Mouse (Mus musculus): ENCODE results near the gene Clmn. TPM values are rescaled to one million over a fixed set of nuclear protein-coding genes. Genes with fewer than 3 reads are reported as not detected.

Clmn gene
- total and polyA plus RNA-seq, 2 experiments from 2014 or later: 1.8 to 2.0 TPM

GRCm38 (mm10) chr12:104767183-104767582 lies 97.7 kb downstream of the Clmn start:
- Histone ChIP-seq H3K27me3 (ENCODE audit: insufficient read depth, low read length) (no peaks in the 10 kb centered on the region), H3K27ac (ENCODE audit: low read depth, low read length) (no peak overlapping the region), H3K4me3 (ENCODE audit: low read depth, low read length) (no peak overlapping the region), H3K36me3 (ENCODE audit: insufficient read depth) (no peaks in the 10 kb centered on the region), H3K9ac (no peak overlapping the region), H3K4me1 (ENCODE audit: insufficient read depth) (no peaks in the 10 kb centered on the region), H3K4me2 (ENCODE audit: low read depth) (no peak overlapping the region), H3K9me3 (ENCODE audit: low read length) (no peaks in the 10 kb centered on the region)
- DNase-seq (no peak), ATAC-seq (no peak)
- peak; percentile 27; the same call in 1 of the 2 replicates for TF ChIP-seq CTCF (IDR thresholded peaks at IDR 0.05; ENCODE audit: low read depth)
- 90% methylated on average over 4 of the region's 4 CpGs for WGBS

GRCm38 (mm10) chr12:104765761-104766160 lies 99.1 kb downstream of the Clmn start:
- Histone ChIP-seq H3K27ac (ENCODE audit: low read depth, low read length) (no peak overlapping the region), H3K4me2 (ENCODE audit: low read depth) (no peak overlapping the region), H3K4me3 (ENCODE audit: low read depth, low read length) (no peak overlapping the region), H3K36me3 (ENCODE audit: insufficient read depth) (no peaks in the 10 kb centered on the region), H3K9ac (no peak overlapping the region), H3K4me1 (ENCODE audit: insufficient read depth) (no peaks in the 10 kb centered on the region), H3K27me3 (ENCODE audit: insufficient read depth, low read length) (no peaks in the 10 kb centered on the region), H3K9me3 (ENCODE audit: low read length) (no peaks in the 10 kb centered on the region)
- WGBS: 94% methylated on average over 7 of the region's 7 CpGs
- DNase-seq (no peak), ATAC-seq (no peak)
- no peak for TF ChIP-seq CTCF (IDR thresholded peaks at IDR 0.05; ENCODE audit: low read depth)

DNA sequence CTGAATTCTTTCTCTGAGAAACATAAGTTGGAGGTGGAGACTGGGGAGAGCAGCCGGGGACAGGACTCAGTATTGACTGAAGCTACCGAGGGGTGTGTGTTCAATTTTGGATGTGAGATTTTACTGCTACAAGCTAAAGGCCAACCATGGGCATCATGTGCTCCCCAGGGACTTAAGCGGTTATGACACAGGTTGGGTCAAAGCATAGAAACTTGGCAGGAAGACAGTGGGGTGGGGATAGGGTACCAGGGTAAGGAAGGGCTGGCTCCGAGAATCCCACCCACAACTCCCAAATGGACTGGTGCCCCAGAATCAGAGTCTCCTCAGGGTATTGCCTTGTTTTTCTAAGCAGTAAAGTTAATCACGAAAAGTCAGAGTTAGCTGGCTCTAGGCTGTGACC lies 99.8 kb downstream of the Clmn start:
- ATAC-seq (no peak), DNase-seq (no peak)
- no peaks in the 10 kb centered on the region for H3K27me3 ChIP-seq (ENCODE audit: insufficient read depth, low read length)
- H3K4me3 ChIP-seq (ENCODE audit: low read depth, low read length): no peak overlapping the region
- H3K9me3 ChIP-seq (ENCODE audit: low read length): no peaks in the 10 kb centered on the region
- 90% methylated on average over 5 of the region's 5 CpGs for WGBS
- no peak for TF ChIP-seq CTCF (IDR thresholded peaks at IDR 0.05; ENCODE audit: low read depth)
- H3K9ac ChIP-seq: no peak overlapping the region
- H3K36me3 ChIP-seq (ENCODE audit: insufficient read depth): no peaks in the 10 kb centered on the region
- H3K4me2 ChIP-seq (ENCODE audit: low read depth): no peak overlapping the region
- no peak overlapping the region for H3K27ac ChIP-seq (ENCODE audit: low read depth, low read length)
- H3K4me1 ChIP-seq (ENCODE audit: insufficient read depth): no peaks in the 10 kb centered on the region

DNA sequence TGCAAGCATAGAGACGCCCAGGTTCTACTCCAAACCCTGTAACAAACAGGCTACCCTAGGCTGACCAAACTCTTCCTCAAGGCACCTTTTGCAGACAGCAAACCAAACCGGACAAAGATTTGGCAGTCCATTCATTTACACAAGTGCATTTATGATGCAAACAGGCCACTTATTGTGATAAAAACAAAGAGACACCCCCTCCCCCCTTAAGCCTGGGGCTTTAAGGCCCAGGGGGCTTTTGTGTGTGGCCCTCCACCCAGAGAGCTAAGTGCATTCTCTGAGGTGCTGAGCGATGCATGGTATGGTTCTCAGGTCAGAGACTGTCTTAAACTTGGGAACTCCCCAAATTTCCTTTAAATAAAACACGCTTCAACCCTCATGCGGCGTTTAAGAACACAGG lies 101.0 kb downstream of the Clmn start:
- H3K9ac ChIP-seq: no peak overlapping the region
- H3K36me3 ChIP-seq (ENCODE audit: insufficient read depth): no peaks in the 10 kb centered on the region
- WGBS: 27% methylated on average over 6 of the region's 6 CpGs
- TF ChIP-seq CTCF (IDR thresholded peaks at IDR 0.05; ENCODE audit: low read depth): no peak
- H3K4me3 ChIP-seq (ENCODE audit: low read depth, low read length): no peak overlapping the region
- H3K4me1 ChIP-seq (ENCODE audit: insufficient read depth): no peaks in the 10 kb centered on the region
- no peak overlapping the region for H3K4me2 ChIP-seq (ENCODE audit: low read depth)
- no peaks in the 10 kb centered on the region for H3K27me3 ChIP-seq (ENCODE audit: insufficient read depth, low read length)
- ATAC-seq (no peak), DNase-seq (no peak)
- H3K9me3 ChIP-seq (ENCODE audit: low read length): no peaks in the 10 kb centered on the region
- no peak overlapping the region for H3K27ac ChIP-seq (ENCODE audit: low read depth, low read length)

GRCm38 (mm10) chr12:104761411-104761810 lies 103.5 kb downstream of the Clmn start:
- WGBS: 82% methylated on average over 8 of the region's 8 CpGs

GRCm38 (mm10) chr12:104758066-104758465 lies 106.8 kb downstream of the Clmn start:
- ATAC-seq (no peak), DNase-seq (no peak)
- WGBS: 87% methylated on average over 7 of the region's 7 CpGs
- Histone ChIP-seq H3K4me1 (ENCODE audit: insufficient read depth) (no peaks in the 10 kb centered on the region), H3K9me3 (ENCODE audit: low read length) (no peaks in the 10 kb centered on the region), H3K27me3 (ENCODE audit: insufficient read depth, low read length) (no peaks in the 10 kb centered on the region), H3K4me3 (ENCODE audit: low read depth, low read length) (no peak overlapping the region), H3K4me2 (ENCODE audit: low read depth) (no peak overlapping the region), H3K36me3 (ENCODE audit: insufficient read depth) (no peaks in the 10 kb centered on the region), H3K27ac (ENCODE audit: low read depth, low read length) (no peak overlapping the region), H3K9ac (no peak overlapping the region)
- TF ChIP-seq CTCF (IDR thresholded peaks at IDR 0.05; ENCODE audit: low read depth): no peak

More at GRCm38 (mm10) chr12:104761411-104761810, 103.5 kb downstream of the Clmn start:
- no peak overlapping the region for H3K27ac ChIP-seq (ENCODE audit: low read depth, low read length)
- ATAC-seq: no peak
- TF ChIP-seq CTCF (IDR thresholded peaks at IDR 0.05; ENCODE audit: low read depth): no peak
- no peaks in the 10 kb centered on the region for H3K36me3 ChIP-seq (ENCODE audit: insufficient read depth)
- no peak overlapping the region for H3K9ac ChIP-seq
- H3K9me3 ChIP-seq (ENCODE audit: low read length): no peaks in the 10 kb centered on the region
- no peaks in the 10 kb centered on the region for H3K4me1 ChIP-seq (ENCODE audit: insufficient read depth)
- H3K27me3 ChIP-seq (ENCODE audit: insufficient read depth, low read length): no peaks in the 10 kb centered on the region
- DNase-seq: no peak
- H3K4me2 ChIP-seq (ENCODE audit: low read depth): no peak overlapping the region
- H3K4me3 ChIP-seq (ENCODE audit: low read depth, low read length): no peak overlapping the region

- TF ChIP-seq CTCF (IDR thresholded peaks at IDR 0.05; ENCODE audit: low read depth): no peak
- H3K27me3 ChIP-seq (ENCODE audit: insufficient read depth, low read length): no peaks in the 10 kb centered on the region
- WGBS: 64% methylated on average over 4 of the region's 4 CpGs
- H3K4me3 ChIP-seq (ENCODE audit: low read depth, low read length): no peak overlapping the region
- no peaks in the 10 kb centered on the region for H3K9me3 ChIP-seq (ENCODE audit: low read length)
- DNase-seq (no peak), ATAC-seq (no peak)
- no peak overlapping the region for H3K27ac ChIP-seq (ENCODE audit: low read depth, low read length)
- H3K4me2 ChIP-seq (ENCODE audit: low read depth): no peak overlapping the region
- H3K36me3 ChIP-seq (ENCODE audit: insufficient read depth): no peaks in the 10 kb centered on the region
- peaks cover 20% of the 10 kb centered on the region for H3K4me1 ChIP-seq (ENCODE audit: insufficient read depth)
- no peak overlapping the region for H3K9ac ChIP-seq
Measured at GRCm38 (mm10) chr12:104753686-104754085, 111.2 kb downstream of the Clmn start.
